Mouse (Mus musculus): ENCODE results near the gene Chrnb1.

DNA sequence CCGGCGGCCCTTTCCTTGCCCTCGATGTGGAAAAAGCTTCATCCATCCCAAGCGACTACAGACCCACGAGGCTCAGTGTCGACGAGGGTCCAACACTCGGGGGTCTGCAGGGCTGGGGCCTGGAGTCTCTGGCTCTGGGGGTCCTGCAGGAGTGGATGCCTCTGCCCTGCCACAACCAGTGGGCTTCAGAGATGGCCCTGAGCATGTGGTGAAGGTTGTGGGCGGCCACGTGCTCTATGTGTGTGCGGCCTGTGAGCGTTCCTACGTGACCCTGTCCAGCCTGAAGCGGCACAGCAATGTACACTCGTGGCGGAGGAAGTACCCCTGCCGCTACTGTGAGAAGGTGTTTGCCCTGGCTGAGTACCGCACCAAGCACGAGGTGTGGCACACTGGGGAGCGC, 19.3 kb downstream of the Chrnb1 start:
- TF ChIP-seq EP300 (optimal IDR thresholded peaks at IDR 0.05) (no peak), CTCF (IDR thresholded peaks at IDR 0.05; ENCODE audit: low read depth) (no peak)

Measured in stomach, postnatal 0 days (tissue).